Mouse (Mus musculus): ENCODE data around the gene Bbs9.

DNA sequence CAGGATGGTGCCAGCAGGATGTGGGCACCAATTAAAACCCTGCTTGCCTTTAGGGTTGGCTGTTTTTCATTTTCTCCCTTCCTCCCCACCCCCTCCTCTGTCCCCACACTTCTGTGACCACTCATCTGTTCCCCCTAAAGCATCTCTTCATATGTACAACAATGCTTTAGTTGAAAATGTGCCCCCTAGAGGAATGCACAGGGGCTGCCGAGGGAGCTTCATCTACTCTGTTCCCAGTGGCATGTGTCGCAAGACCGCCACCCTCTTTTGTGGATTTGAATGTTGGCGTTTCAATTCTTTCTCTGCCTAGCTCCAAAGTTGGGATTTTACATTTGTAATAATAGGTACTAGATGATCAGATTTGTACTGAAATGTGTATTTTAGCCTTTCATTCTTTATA lies 204.0 kb downstream of the Bbs9 start:
- TF ChIP-seq GATA1 (IDR thresholded peaks at IDR 0.05; ENCODE audit: borderline replicate concordance, low read length), result no peak
- no peak for TF ChIP-seq FLI1 (IDR thresholded peaks at IDR 0.05; ENCODE audit: low read length)
